Mouse (Mus musculus): Measurements from ENCODE around the gene Acyp1.

DNA sequence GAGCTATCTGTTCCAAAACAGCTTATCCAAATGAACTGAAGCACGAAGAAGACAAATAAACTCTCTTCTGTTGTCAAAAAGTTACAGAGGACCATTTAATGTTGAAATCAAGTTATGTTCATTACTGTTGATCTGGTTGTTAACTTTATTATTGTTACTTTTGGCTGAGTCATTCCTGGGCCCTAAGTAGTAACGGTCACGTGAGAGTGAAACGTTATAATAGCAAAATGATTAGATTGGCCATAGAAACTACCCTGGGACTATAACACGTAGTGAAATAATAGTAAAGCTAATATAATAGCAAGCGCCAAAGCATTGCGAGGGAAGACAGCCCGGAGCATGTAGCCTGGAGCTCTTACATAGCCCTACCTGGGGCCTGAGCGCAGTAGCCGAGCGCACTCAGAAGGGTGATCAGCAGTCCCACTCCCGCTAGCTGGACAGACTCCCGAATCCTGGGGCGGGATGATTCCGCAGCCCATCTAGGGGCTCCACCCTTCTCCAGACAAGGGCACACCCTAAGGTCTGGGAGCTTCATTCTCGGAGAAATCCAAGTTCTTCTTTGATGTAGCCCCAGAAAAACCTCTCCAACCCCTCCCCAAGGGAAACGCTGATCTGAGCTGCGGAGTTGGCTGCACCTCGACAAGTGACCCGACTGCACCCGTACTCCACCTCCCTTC is at the start of gene Acyp1:
- no peak for TF ChIP-seq CTCF (IDR thresholded peaks at IDR 0.05; ENCODE audit: extremely low read depth, insufficient read depth, insufficient read length, insufficient replicate concordance)
- TF ChIP-seq POLR2A (IDR thresholded peaks at IDR 0.05; ENCODE audit: low read depth, low read length), result no peak

Data from spleen, adult 2 months (tissue).